Mouse (Mus musculus): ENCODE results near the gene Gm17655.

- no peak for TF ChIP-seq POLR2A (IDR thresholded peaks at IDR 0.05; ENCODE audit: insufficient read length, low read depth)
- no peak for TF ChIP-seq TCF12 (IDR thresholded peaks at IDR 0.05; ENCODE audit: insufficient read depth, poor library complexity, severe bottlenecking)
- TF ChIP-seq E2F4 (IDR thresholded peaks at IDR 0.05; ENCODE audit: insufficient read depth), result no peak
- TF ChIP-seq USF1 (IDR thresholded peaks at IDR 0.05; ENCODE audit: low read depth), result no peak
- no peak for TF ChIP-seq MYOD1 (IDR thresholded peaks at IDR 0.05; ENCODE audit: control insufficient read depth in 1 of 3, insufficient read length in 2 of 3, low read depth in 2 of 3)
- no peak for TF ChIP-seq TCF3 (IDR thresholded peaks at IDR 0.05; ENCODE audit: insufficient read length, low read depth)
- no peak for TF ChIP-seq MAX (IDR thresholded peaks at IDR 0.05; ENCODE audit: low read depth)
- no peak for TF ChIP-seq POLR2AphosphoS2 (IDR thresholded peaks at IDR 0.05; ENCODE audit: insufficient read length, low read depth)
- TF ChIP-seq CEBPB (IDR thresholded peaks at IDR 0.05; ENCODE audit: insufficient read depth, poor library complexity, severe bottlenecking), result no peak
- TF ChIP-seq MYOG (IDR thresholded peaks at IDR 0.05; ENCODE audit: control insufficient read depth in 1 of 3, insufficient read depth in 1 of 3, insufficient read length in 2 of 3, low read depth in 2 of 3), result no peak
- TF ChIP-seq SRF (IDR thresholded peaks at IDR 0.05; ENCODE audit: control insufficient read depth, insufficient read length, low read depth), result no peak
Measured at GRCm38 (mm10) chr5:110099656-110100580, 27.6 kb upstream of the Gm17655 start, which contains the start of gene Plcxd1.
